Mouse (Mus musculus) limb, embryonic 14.5 days (tissue): ENCODE measurements around the gene Mroh8. TPM values are rescaled to one million over a fixed set of nuclear protein-coding genes. Genes with fewer than 3 reads are reported as not detected.
A peak's percentile ranks its signal among the peaks of the same experiment; 100 is the strongest.

Experiments
- ATAC-seq: fragments of 200-750 bp; cut with Nextera tagmentation; 2 replicates; pipeline ENCODE4 v1.8.0; 2017; ENCODE audit warnings: low read depth, moderate number of reproducible peaks, moderate TSS enrichment; ENCODE audit not compliant: low FRiP score
- DNase-seq: peaks from one replicate; pipeline ENCODE4 v3.0.0-alpha.2; 2015; ENCODE audit warnings: low spot score
- H3K27ac ChIP-seq: fragments of 300-500 bp; sonication (generic); replicated peaks from 2 replicates; pipeline ENCODE4 v1.5.1; 2014; ENCODE audit warnings: low read depth, mild to moderate bottlenecking, low read length, moderate library complexity, mixed read lengths
- H3K27me3 ChIP-seq: fragments of 300-500 bp; sonication (generic); 2 replicates; pipeline ENCODE4 v1.6.1; 2014; ENCODE audit warnings: low read length, mixed read lengths; ENCODE audit not compliant: control insufficient read depth, insufficient read depth
- H3K36me3 ChIP-seq: fragments of 300-500 bp; sonication (generic); 2 replicates; pipeline ENCODE4 v1.6.1; 2014; ENCODE audit warnings: mild to moderate bottlenecking, low read length, moderate library complexity, mixed read lengths; ENCODE audit not compliant: control insufficient read depth, insufficient read depth
- H3K4me1 ChIP-seq: fragments of 300-500 bp; sonication (generic); 2 replicates; pipeline ENCODE4 v1.6.1; 2014; ENCODE audit warnings: antibody characterized with exemption, low read length, mixed read lengths; ENCODE audit not compliant: control insufficient read depth, insufficient read depth
- H3K4me2 ChIP-seq: fragments of 300-500 bp; sonication (generic); replicated peaks from 2 replicates; pipeline ENCODE4 v1.6.1; 2014; ENCODE audit warnings: low read depth, mild to moderate bottlenecking, low read length, moderate library complexity; ENCODE audit not compliant: severe bottlenecking
- H3K4me3 ChIP-seq: fragments of 300-500 bp; sonication (generic); replicated peaks from 2 replicates; pipeline ENCODE4 v1.5.1; 2014; ENCODE audit warnings: low read length
- H3K9ac ChIP-seq: fragments of 300-500 bp; sonication (generic); 2 replicates; pipeline ENCODE4 v1.6.1; 2014; ENCODE audit warnings: mild to moderate bottlenecking, low read depth, low read length, moderate library complexity; ENCODE audit not compliant: severe bottlenecking
- H3K9me3 ChIP-seq: fragments of 300-500 bp; sonication (generic); 2 replicates; pipeline ENCODE4 v1.6.1; 2016; ENCODE audit warnings: low read length; ENCODE audit not compliant: control insufficient read depth
- POLR2A ChIP-seq: fragments of 200-500 bp; IDR thresholded peaks from 2 replicates; pipeline ENCODE4 v1.8.0; 2012; ENCODE audit warnings: inconsistent platforms, mild to moderate bottlenecking, moderate library complexity, borderline replicate concordance; ENCODE audit not compliant: insufficient read depth, insufficient read length; ENCODE audit errors: extremely low read depth
- WGBS: fragments of 180-500 bp; shearing (Covaris S2); extraction: QIAGEN DNeasy Blood & Tissue Kit; methylation state at CpG from one replicate; pipeline ENCODE4 v1.1.7; 2014; 5-methylcytosine and 5-hydroxymethylcytosine counted together
- polyA plus RNA-seq, 2 experiments: library from polyadenylated mRNA; depleted of rRNA in 1 of 2; stranded (reverse) in 1 of 2; unstranded in 1 of 2; fragments of >200 nt; fragmentation: Nextera tagmentation in 1 of 2; extraction: Ambion mirVana in 1 of 2; gene quantifications; 2 replicates each; pipeline versions ENCODE4 v1.2.1 to v1.2.3; 2012 to 2014

The Mroh8 gene
- polyA plus RNA-seq, 2 experiments = 0.18 to 0.36 TPM

DNA sequence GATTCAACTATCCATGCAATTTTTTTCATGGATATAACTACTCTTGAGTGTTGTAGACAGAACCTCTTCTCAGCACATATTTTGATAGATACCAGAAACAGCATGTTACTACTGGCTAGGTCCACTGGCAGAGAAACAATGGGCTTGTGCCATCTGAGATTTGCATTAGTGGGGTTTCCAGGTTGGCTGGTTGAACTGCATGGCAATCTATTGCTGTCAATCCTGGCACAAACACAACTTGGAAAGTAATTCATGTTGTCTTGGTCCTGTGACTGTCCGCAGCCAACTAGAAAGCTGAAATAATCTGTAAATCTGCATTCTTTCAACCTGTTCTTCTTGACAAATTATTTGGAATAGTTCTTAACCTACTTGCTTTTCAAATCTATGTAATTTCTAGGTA lies 16.2 kb downstream of the Mroh8 start:
- Histone ChIP-seq H3K4me1 (peaks cover 22% of the 10 kb centered on the region), H3K4me3 (no peak overlapping the region), H3K27me3 (no peaks in the 10 kb centered on the region), H3K36me3 (no peaks in the 10 kb centered on the region), H3K4me2 (no peak overlapping the region), H3K9ac (no peak overlapping the region), H3K9me3 (no peaks in the 10 kb centered on the region), H3K27ac (no peak overlapping the region)
- no peak for DNase-seq
- ATAC-seq = no peak
- no peak for TF ChIP-seq POLR2A
- 93% methylated on average over 1 of the region's 1 CpGs for WGBS

DNA sequence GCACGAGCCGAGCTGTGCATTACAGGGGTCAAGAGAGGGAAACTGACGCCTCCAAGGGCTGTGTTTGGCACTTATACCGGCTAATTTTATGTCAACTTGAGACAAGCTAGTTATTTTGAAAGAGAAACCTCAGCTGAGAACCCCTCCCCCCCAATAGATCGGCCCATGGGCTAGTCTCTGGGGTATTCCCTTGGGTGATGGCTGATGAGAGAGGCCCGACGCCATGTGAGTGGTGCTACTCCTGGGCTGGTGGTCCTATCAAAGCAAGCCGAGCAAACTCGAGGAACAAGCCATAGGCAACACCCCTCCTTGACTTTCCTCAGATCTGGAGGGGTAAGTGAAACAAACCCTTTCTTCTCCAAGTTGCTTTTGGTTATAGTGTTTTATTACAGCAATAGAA lies 16.8 kb downstream of the Mroh8 start:
- WGBS = 26% methylated on average over 9 of the region's 9 CpGs
- Histone ChIP-seq H3K4me2 (0 out of 2 replicates have a peak overlapping the region, but pooled peaks have one; percentile 17), H3K27me3 (no peaks in the 10 kb centered on the region), H3K4me1 (peaks cover 22% of the 10 kb centered on the region), H3K9ac (no peak overlapping the region), H3K4me3 (no peak overlapping the region), H3K9me3 (no peaks in the 10 kb centered on the region), H3K27ac (no peak overlapping the region), H3K36me3 (no peaks in the 10 kb centered on the region)
- DNase-seq (no peak), ATAC-seq (no peak)
- TF ChIP-seq POLR2A = no peak

DNA sequence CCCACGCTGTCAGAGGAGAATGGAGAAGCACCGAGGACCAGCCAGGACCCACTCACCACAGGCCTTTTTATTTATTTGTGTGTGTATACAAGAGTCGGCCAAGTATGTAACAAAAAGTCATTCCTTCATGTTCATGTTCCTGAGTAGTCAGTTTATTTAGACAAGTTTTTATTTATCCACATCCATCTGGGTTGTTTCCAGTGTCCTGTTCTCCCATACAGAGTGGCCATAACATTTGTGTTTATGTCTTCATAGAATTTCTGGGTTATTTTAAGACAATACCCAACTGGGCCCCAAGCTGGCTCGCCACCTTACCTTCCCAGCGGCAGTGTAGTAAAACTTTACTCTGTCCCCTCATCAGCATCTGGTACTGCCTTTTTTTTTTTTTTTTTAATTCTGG lies 17.4 kb downstream of the Mroh8 start:
- Histone ChIP-seq H3K27ac (no peak overlapping the region), H3K36me3 (no peaks in the 10 kb centered on the region), H3K9ac (no peak overlapping the region), H3K4me1 (peaks cover 22% of the 10 kb centered on the region), H3K4me2 (no peak overlapping the region), H3K9me3 (no peaks in the 10 kb centered on the region), H3K27me3 (no peaks in the 10 kb centered on the region), H3K4me3 (no peak overlapping the region)
- no peak for DNase-seq
- WGBS = 54% methylated on average over 5 of the region's 5 CpGs
- no peak for ATAC-seq
- TF ChIP-seq POLR2A = no peak

DNA sequence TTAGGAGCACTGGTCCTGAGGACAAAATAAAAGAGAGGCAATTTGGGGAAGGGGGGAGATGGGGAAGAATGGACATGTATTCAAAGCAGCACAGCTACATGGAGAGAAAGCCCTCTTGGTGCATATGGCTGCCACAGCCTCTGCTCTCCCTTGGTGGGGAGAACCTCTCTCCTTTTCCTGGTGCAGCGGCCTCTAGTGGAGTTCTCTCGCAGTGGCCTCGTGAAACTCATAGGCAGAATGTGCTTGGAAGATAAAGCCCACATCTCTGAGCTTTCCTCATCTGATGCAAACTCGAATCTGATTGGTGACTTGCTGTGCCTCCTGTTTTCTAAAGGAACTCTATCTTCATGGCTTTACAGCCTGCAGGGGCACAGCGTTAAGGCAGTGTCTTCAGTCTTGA lies 19.6 kb downstream of the Mroh8 start:
- 5% methylated on average over 4 of the region's 5 CpGs for WGBS
- no peak for TF ChIP-seq POLR2A
- ATAC-seq (no peak), DNase-seq (peak; percentile 26)
- no peak overlapping the region for H3K9ac ChIP-seq
- H3K36me3 ChIP-seq = no peaks in the 10 kb centered on the region
- no peak overlapping the region for H3K4me2 ChIP-seq
- H3K4me1 ChIP-seq = peaks cover 22% of the 10 kb centered on the region
- H3K27ac ChIP-seq = no peak overlapping the region
- H3K4me3 ChIP-seq = no peak overlapping the region
- no peaks in the 10 kb centered on the region for H3K27me3 ChIP-seq
- no peaks in the 10 kb centered on the region for H3K9me3 ChIP-seq

GRCm38 (mm10) chr2:157248111-157248510 lies 31.2 kb downstream of the Mroh8 start:
- Histone ChIP-seq H3K9me3 (no peaks in the 10 kb centered on the region), H3K9ac (no peak overlapping the region), H3K27me3 (no peaks in the 10 kb centered on the region), H3K4me2 (no peak overlapping the region), H3K27ac (no peak overlapping the region), H3K4me1 (no peaks in the 10 kb centered on the region), H3K4me3 (no peak overlapping the region), H3K36me3 (no peaks in the 10 kb centered on the region)
- DNase-seq (no peak), ATAC-seq (no peak)
- no peak for TF ChIP-seq POLR2A

DNA sequence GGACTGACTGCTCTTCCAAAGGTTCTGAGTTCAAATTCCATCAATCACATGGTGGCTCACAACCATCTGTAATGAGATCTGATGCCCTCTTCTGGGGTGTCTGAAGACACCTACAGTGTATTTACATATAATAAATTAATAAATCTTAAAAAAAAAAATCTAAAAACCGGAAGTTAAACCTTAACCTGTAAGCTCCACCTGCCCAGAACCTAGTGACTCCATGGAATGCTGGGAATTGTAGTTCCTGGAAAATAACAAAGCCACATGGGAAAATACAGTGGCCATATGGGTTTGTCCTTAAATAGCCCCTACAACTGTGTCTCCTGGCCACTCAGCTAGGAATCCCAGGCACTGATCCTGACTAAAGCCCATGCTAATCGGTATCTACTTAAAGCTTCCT lies 33.7 kb downstream of the Mroh8 start:
- no peak overlapping the region for H3K27ac ChIP-seq
- no peaks in the 10 kb centered on the region for H3K4me1 ChIP-seq
- no peaks in the 10 kb centered on the region; the same call in 1 of the 2 replicates for H3K9me3 ChIP-seq
- DNase-seq (no peak), ATAC-seq (no peak)
- H3K9ac ChIP-seq = no peak overlapping the region
- WGBS = 59% methylated on average over 2 of the region's 2 CpGs
- H3K4me3 ChIP-seq = no peak overlapping the region
- TF ChIP-seq POLR2A = no peak
- H3K27me3 ChIP-seq = no peaks in the 10 kb centered on the region
- H3K4me2 ChIP-seq = no peak overlapping the region
- no peaks in the 10 kb centered on the region for H3K36me3 ChIP-seq
